Mouse (Mus musculus): Measurements from ENCODE around the gene Tspear. TPM values are rescaled to one million over a fixed set of nuclear protein-coding genes. Genes with fewer than 3 reads are reported as not detected.
"Not testable (repeated sequence)": the region's sequence is repeated elsewhere in the genome, so short reads cannot be mapped to it uniquely, and the experiment has no call there.

Gene Tspear
- total RNA-seq (2021): under 1 TPM in 1 of 2 experiments, not detected in 1; 0.25 TPM

DNA sequence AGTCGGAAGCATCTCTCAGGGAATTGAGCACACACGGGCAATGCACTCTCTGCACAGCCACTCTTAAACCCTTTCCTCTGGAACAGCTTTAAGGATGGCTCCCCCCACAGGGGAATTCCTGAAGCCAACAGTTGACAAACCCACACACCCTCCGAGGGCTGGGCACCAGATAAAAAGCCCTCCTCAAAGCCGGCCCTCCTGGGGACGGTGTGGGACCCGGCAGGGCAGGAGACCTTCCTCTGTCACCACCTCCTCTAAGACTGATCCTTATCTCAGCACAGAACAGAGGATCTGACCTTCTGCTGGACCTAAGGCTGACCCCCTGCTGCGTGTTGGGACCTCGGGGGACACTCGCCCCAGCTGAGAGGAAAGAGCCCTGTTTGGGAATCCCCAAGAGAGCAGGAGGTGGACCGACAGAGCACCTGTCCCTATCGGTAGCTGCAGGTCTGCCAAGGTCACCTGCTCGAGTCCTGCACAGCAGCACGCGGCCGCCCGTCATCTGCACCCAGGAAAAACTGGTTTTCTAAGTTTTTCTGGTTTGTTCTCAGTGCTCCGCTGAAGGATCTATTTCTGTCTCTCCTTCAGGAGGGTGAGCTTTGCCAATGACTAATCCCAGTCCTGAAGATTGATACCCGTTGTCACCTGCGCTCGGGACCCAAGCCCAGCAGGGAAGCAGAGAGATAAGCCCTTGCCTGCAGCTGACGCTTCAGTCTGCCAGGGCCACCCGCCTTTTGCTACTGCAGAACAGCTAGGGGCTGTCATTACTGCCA lies at the start of gene Tspear:
TSS of gene Tspear (plus strand) at position 675 of the 770 bp plus-strand sequence.
- intact Hi-C loops (cut with DNase I): no loop called here
- no peak for DNase-seq (ENCODE audit: low spot score in 2 of 2)

- intact Hi-C loops (cut with DNase I): no loop called here
- DNase-seq (ENCODE audit: low spot score in 2 of 2): no peak
These were observed 47.4 kb upstream of the Tspear start for GRCm38 (mm10) chr10:77638956-77639355.

GRCm38 (mm10) chr10:77643160-77643559 lies 43.2 kb upstream of the Tspear start:
- DNase-seq (ENCODE audit: low spot score in 2 of 2): no peak
- intact Hi-C loops (cut with DNase I): no loop called here

GRCm38 (mm10) chr10:77645571-77645970 lies 40.8 kb upstream of the Tspear start:
- intact Hi-C loops (cut with DNase I): no loop called here
- no peak for DNase-seq (ENCODE audit: low spot score in 2 of 2)

- intact Hi-C loops (cut with DNase I): no loop called here
- DNase-seq (ENCODE audit: low spot score in 2 of 2): no peak
These were observed 38.9 kb upstream of the Tspear start for GRCm38 (mm10) chr10:77647461-77647860.

DNA sequence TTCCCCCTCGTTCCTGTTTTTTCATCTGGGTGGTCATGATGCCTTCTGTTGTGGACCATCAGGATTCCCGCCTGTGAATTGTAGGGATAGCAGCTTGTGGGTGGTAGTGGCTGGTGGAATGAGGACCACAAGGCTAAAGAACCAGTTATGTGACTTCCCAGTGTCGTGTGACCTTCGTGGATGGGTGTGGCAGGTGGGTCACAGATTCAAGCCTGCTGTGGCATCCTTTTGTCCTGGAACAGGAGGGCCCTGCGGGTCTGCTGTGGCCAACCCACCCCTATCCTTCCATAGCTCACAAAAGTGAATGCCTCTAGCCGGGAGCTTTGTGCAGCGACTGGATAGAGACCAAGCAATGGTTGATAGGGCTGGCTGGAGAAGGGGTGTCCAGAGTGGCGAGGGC lies 38.5 kb upstream of the Tspear start:
- DNase-seq (ENCODE audit: low spot score in 2 of 2): no peak
- intact Hi-C loops (cut with DNase I): no loop called here

GRCm38 (mm10) chr10:77652046-77652445 lies 34.3 kb upstream of the Tspear start:
- intact Hi-C loops (cut with DNase I): no loop called here
- DNase-seq (ENCODE audit: low spot score in 2 of 2): no peak

- intact Hi-C loops (cut with DNase I): no loop called here
- DNase-seq (ENCODE audit: low spot score in 2 of 2): no peak
These were observed 27.9 kb upstream of the Tspear start for GRCm38 (mm10) chr10:77658286-77658994.

DNA sequence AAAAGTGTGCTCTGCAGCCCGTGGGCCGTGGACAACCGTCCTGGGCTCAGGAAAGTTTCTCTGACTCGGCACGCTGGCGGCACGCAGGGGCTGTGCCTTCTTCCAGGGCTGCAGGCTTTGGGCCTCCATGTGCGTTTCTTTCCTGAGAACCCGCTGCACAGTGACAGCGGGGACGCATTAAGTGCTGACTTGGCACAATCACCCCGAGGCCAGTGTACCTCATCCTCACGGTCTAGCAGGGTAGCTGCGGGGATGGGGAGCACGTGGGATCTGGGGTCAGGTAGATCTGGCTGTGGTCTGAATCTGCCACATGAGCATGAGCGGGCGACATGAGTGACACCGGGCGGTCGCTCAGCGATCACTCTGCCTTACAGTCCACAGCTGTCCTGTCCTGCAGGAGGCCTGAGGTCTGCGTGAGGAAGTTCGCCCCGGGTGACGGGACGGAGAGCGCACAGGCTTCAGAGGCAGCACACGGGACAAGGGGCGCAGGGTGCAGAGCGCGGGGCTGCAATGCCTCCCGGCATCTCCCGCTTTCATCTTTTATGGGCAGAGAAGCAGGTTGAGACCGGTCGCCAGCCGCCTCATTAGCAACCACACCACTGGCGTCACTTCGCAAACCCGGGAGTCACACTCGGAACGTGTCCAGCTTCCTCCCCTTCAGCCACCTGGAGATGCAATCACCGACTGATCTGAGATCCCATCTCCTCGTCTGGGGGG lies 22.3 kb upstream of the Tspear start:
- DNase-seq (ENCODE audit: low spot score in 2 of 2): no peak
- intact Hi-C loops (cut with DNase I): no loop called here

- no peak for DNase-seq (ENCODE audit: low spot score in 2 of 2)
- intact Hi-C loops (cut with DNase I): no loop called here
These were observed 20.0 kb upstream of the Tspear start for GRCm38 (mm10) chr10:77666342-77666741.

- DNase-seq (ENCODE audit: low spot score in 2 of 2): peak in 1 of 2 experiments; percentile 56
These were observed 19.0 kb upstream of the Tspear start for GRCm38 (mm10) chr10:77667402-77667801.

DNA sequence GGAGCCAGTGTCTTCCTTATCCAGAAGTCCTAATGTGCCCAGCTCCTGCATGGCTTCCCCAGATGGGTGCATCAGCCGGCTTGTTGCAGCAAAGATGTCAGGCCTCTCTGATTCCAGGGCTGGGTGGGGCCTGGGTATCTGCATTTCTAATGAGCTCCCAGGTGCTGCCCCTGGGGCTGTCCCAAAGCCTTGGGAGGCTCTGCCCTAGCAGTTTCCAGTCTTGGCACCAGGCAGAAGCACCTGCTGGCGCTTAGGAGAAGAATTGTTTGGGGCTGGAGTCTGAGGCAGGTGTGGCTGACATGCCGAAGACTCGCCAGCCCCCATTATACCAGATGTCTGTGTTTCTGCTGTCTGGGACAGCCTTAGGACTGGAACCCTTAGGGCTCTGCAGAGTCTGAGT lies 15.7 kb upstream of the Tspear start:
- DNase-seq (ENCODE audit: low spot score in 2 of 2): no peak
- intact Hi-C loops (cut with DNase I): no loop called here

More at GRCm38 (mm10) chr10:77667402-77667801, 19.0 kb upstream of the Tspear start:
- intact Hi-C loops (cut with DNase I): no loop called here

DNA sequence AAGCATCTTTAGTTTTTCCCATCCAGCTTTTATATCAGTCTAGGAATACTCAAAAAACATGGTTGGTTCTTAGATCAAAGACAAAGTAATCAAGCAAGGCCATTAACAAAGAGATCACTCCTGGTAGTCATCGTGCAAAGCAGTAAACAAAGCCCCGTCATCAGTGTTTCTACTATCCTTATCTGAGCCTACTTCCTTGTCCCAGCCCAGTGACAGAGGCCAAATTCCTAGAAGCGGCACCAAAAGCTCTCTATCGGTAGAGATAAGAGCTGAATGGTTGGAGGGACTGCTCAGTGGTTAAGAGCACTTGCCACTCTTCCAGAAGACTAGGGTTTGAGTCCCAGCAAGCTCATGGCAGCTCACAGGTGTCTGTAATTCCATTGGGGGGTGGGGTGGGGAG lies 14.8 kb upstream of the Tspear start:
- no peak for DNase-seq (ENCODE audit: low spot score in 2 of 2)
- intact Hi-C loops (cut with DNase I): no loop called here

- DNase-seq (ENCODE audit: low spot score in 2 of 2): no peak
- intact Hi-C loops (cut with DNase I): no loop called here
These were observed 12.6 kb upstream of the Tspear start for GRCm38 (mm10) chr10:77673765-77674164.

DNA sequence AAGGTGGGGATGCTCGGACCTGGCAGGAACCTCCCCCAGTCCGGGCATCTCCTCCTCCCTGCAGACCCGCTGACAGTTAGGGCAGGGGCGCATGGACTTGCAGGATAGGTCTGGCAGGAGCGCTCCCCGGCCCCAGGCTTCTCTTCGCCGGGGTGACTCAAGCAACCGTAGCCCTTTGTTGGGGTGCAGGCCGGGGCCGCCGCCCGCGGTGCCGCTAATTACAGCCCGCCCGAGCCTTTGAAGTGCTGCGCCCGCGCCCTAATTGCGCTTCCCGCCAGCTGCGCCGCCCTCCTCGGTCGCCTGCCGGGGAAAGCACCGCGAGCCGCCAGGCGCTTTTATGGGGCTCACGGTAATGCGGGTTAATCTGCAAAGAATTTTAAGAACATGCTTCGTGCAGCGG lies 8.8 kb upstream of the Tspear start:
- intact Hi-C loops (cut with DNase I): no loop called here
- DNase-seq (ENCODE audit: low spot score in 2 of 2): no peak

DNA sequence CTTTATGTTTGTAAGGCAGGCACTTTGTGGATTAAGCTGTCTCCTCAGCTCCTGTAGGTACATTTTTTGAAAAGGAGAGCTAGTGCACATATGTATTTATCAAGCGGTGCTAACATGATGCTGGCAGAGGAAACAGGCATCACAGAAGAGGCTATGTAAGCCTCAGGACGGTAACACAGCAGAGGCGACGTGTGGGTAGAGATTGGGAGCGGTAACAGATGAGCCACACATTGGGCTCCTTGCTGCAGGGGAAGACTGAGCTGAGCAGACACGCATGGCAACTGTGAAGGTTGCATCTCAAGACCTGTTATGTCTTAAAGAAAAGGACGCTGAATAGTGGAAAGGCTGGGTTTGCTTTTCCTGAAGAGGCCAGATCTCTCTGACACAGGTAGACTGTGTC lies 3.4 kb upstream of the Tspear start:
- peak; percentile 17 to 26 for DNase-seq (ENCODE audit: low spot score in 2 of 2)
- intact Hi-C loops (cut with DNase I): no loop called here

- DNase-seq (ENCODE audit: low spot score in 2 of 2): no peak
- intact Hi-C loops (cut with DNase I): no loop called here
These were observed 2.2 kb upstream of the Tspear start for GRCm38 (mm10) chr10:77684181-77684580.

- DNase-seq (ENCODE audit: low spot score in 2 of 2): no peak
- intact Hi-C loops (cut with DNase I): no loop called here
These were observed 652 bp downstream of the Tspear start for GRCm38 (mm10) chr10:77687021-77687420.

DNA sequence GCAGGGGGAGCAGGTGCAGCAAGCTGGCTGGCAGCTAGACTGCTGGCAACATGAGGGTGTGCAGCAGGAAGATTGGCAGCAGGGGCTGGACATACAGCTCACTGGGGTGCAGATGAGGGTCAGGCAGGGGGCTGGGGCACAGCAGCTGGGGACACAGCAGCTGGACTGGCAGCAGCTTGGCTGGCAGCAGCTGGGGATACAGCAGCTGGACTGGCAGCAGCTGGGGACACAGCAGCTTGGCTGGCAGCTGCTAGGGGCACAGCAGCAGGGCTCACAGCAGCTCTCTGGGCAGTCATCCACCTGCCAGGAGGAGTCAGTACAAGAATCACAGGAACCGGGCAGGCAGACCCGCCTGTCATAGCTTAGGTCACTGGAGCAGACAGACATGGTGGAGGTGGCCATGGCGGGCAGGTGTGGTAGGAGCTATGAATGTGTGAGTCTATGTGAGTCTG lies 4.0 kb downstream of the Tspear start, which contains the start of gene Gm19402:
TSS of gene Gm19402 (minus strand) at position 402 of the 452 bp plus-strand sequence.
- DNase-seq (ENCODE audit: low spot score in 2 of 2); intact Hi-C loops (cut with DNase I): not testable (repeated sequence)

DNA sequence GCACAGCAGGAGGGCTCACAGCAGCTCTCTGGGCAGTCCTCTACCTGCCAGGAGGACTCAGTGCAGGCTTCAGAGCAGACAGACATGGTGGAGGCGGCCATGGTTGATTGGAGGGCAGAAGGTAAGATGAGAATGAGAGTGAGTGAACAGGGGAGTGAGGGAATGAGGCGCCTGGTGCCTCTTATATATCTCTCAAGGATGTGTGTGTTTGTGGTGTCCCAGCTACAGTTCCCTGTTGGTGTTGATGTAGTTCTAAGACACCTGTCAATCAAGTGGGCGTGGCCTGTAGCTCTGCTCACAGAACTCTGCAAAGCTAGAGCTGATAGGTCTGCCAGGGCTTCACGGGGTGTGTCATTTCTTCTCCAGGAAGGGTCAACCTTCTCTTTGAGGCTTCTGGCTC lies 10.8 kb downstream of the Tspear start, which contains the start of gene Gm9508:
TSS of gene Gm9508 (minus strand) at position 101 of the 400 bp plus-strand sequence.
- intact Hi-C loops (cut with DNase I): no loop called here
- no peak for DNase-seq (ENCODE audit: low spot score in 2 of 2)
